Comparison of ENCODE assay signal across 22 mouse cellular contexts in genomic region chr7:133159519-133159918, GRCm38 (mm10). TPM values are rescaled to one million over a fixed set of nuclear protein-coding genes. Genes with fewer than 3 reads are reported as not detected.
DNase-seq lines count a peak whose midpoint lies in the region; ATAC-seq lines count a peak whose summit lies in the region.
"Had no signal": no experiment of that assay in that cellular context is flagged by ENCODE, and none has a peak within 500 bp of the region (broad histone marks: within the 10 kb centered on the region; RNA-seq: fewer than 3 reads in every experiment).

No protein-coding gene starts in this region.

- H3K27ac ChIP-seq in heart, embryonic 12.5 days (ENCODE audit: poor library complexity, severe bottlenecking): no peak overlapping the region
- H3K27ac ChIP-seq: embryonic facial prominence, embryonic 10.5 days; embryonic facial prominence, embryonic 12.5 days; forebrain, embryonic 13.5 days; forebrain, embryonic 15.5 days had no signal

- no peak overlapping the region for H3K4me3 ChIP-seq in heart, embryonic 12.5 days
- H3K4me3 ChIP-seq: embryonic facial prominence, embryonic 10.5 days; embryonic facial prominence, embryonic 12.5 days; forebrain, embryonic 13.5 days; forebrain, embryonic 15.5 days had no signal

- H3K27me3 ChIP-seq in heart, embryonic 12.5 days (replicated peaks): 0 out of 2 replicates have a peak, but pooled peaks cover 5% of the 10 kb centered on the region
- H3K27me3 ChIP-seq: embryonic facial prominence, embryonic 12.5 days; forebrain, embryonic 13.5 days; forebrain, embryonic 15.5 days; Patski had no signal

- 0 out of 2 replicates have a peak, but pooled peaks cover 2% of the 10 kb centered on the region for H3K4me1 ChIP-seq in heart, embryonic 12.5 days (replicated peaks)

- H3K9ac ChIP-seq in heart, embryonic 12.5 days: no peak overlapping the region
- H3K9ac ChIP-seq: embryonic facial prominence, embryonic 12.5 days; forebrain, embryonic 13.5 days; forebrain, embryonic 15.5 days; forebrain, postnatal 0 days had no signal

- H3K9me3 ChIP-seq in heart, embryonic 12.5 days (replicated peaks): no peaks in the 10 kb centered on the region
- H3K9me3 ChIP-seq: embryonic facial prominence, embryonic 10.5 days; embryonic facial prominence, embryonic 12.5 days; forebrain, embryonic 13.5 days; forebrain, embryonic 15.5 days; G1E had no signal

- no peak overlapping the region for H3K4me2 ChIP-seq in heart, embryonic 12.5 days
- H3K4me2 ChIP-seq: embryonic facial prominence, embryonic 12.5 days; forebrain, embryonic 13.5 days; forebrain, embryonic 15.5 days had no signal

- no peaks in the 10 kb centered on the region for H3K36me3 ChIP-seq in heart, embryonic 12.5 days
- H3K36me3 ChIP-seq: embryonic facial prominence, embryonic 10.5 days; embryonic facial prominence, embryonic 12.5 days; forebrain, embryonic 15.5 days; G1E had no signal

- ATAC-seq in heart, embryonic 12.5 days (ENCODE audit: insufficient number of reproducible peaks, low FRiP score): no peak
- ATAC-seq: activated CD4-positive, CD25-positive, alpha-beta regulatory T cell, adult 4 months; forebrain, embryonic 13.5 days; forebrain, embryonic 15.5 days; forebrain, postnatal 0 days; Patski had no signal

- DNase-seq in adrenal gland, adult (ENCODE audit: inconsistent age in 2 of 2, low spot score in 1 of 2): peak; percentile 13 to 53
- DNase-seq in adrenal gland, adult 18-20 months (ENCODE audit: low spot score in 2 of 2): no peak
- DNase-seq in heart, adult 11 months: peak; percentile 65
- peak; percentile 25 for DNase-seq in 3T3-L1 (ENCODE audit: low read depth, low spot score)
- peak; percentile 12 for DNase-seq in induced T-regulatory cell, adult 2 months (ENCODE audit: low read depth)
- DNase-seq in thymus, postnatal 25 days: no peak
- DNase-seq in urinary bladder, postnatal 36 days (ENCODE audit: low spot score in 2 of 2): no peak
- DNase-seq: adrenal gland, postnatal 14 days; cerebellum, adult 11-12 months; cerebellum, adult 2 months; cerebellum, adult 9-10 months; cerebellum, postnatal 10 days; cerebellum, postnatal 25 days; forebrain, postnatal 0 days had no signal

- 88% methylated on average over 3 of the region's 3 CpGs for WGBS in heart, embryonic 12.5 days

RNA-seq across cellular contexts. Expression of gene Ctbp2, which starts 35.4 kb away (rescaled TPM):
- 10 to 100 TPM; 53.0 to 60.3 TPM for total RNA-seq in adrenal gland, adult 18-20 months (2021)
- polyA plus RNA-seq in heart, embryonic 12.5 days (2016; fragmentation: Nextera tagmentation; extraction: Ambion mirVana): 60.6 and 66.2 TPM in 2 replicates

RNA-seq across cellular contexts. Expression of gene Fgfr2, which starts 36.4 kb away (rescaled TPM):
- 100 to 1,000 TPM; 294 to 308 TPM for total RNA-seq in adrenal gland, adult 18-20 months (2021)
- 33.6 and 34.1 TPM in 2 replicates for polyA plus RNA-seq in heart, embryonic 12.5 days (2016; fragmentation: Nextera tagmentation; extraction: Ambion mirVana)
- polyA plus RNA-seq: activated CD4-positive, CD25-positive, alpha-beta regulatory T cell, adult 4 months; G1E had no signal

Comparison
In these comparisons a context has a peak if more than half of its experiments do, and no peak if none do; other contexts are left out.
1. DNase-seq: peak in adrenal gland, adult (2 of 2), heart, adult 11 months (single experiment), 3T3-L1 (single experiment) and induced T-regulatory cell, adult 2 months (single experiment); none in adrenal gland, adult 18-20 months (0 of 2), thymus, postnatal 25 days (single experiment) and urinary bladder, postnatal 36 days (0 of 2).